Mouse (Mus musculus): ENCODE results near the gene Spata5.

DNA sequence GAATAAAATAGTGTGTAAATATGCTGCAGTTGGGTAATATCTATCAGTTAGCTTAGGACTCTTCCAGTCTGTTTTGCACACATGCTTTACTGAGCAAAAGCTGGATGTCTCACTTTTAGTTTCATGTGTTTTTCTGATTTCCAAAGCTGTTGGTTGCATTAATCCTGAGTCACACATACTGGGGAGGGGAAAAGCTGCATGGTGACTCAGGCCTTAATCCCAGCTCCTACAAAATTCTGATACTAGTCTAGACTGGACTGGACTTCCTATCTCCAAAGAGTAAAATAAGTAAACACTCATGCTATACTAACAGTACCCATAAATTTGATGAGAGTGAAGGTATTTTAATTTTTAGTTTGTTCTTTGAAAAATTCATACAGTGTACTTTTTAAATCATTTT, 84.2 kb downstream of the Spata5 start:
- TF ChIP-seq CTCF (IDR thresholded peaks at IDR 0.05; ENCODE audit: low read depth) (no peak), EP300 (IDR thresholded peaks at IDR 0.05; ENCODE audit: low read depth) (no peak)

Measured in heart, postnatal 0 days (tissue).